Mouse (Mus musculus) kidney, postnatal 0 days (tissue): ENCODE data around the gene Slc26a6. TPM values are rescaled to one million over a fixed set of nuclear protein-coding genes. Genes with fewer than 3 reads are reported as not detected.

Experiments
- ATAC-seq: fragments of 200-750 bp; cut with Nextera tagmentation; replicated peaks from 2 replicates; pipeline ENCODE4 v1.8.0; 2017; ENCODE audit warnings: low read depth, moderate number of reproducible peaks, moderate TSS enrichment, moderate library complexity; ENCODE audit not compliant: low FRiP score
- DNase-seq: peaks from one replicate; pipeline ENCODE4 v3.0.0-alpha.2; 2016; ENCODE audit warnings: low spot score
- H3K27ac ChIP-seq: fragments of 300-500 bp; sonication (generic); 2 replicates; pipeline ENCODE4 v1.5.1; 2014; ENCODE audit warnings: mild to moderate bottlenecking
- H3K27me3 ChIP-seq: fragments of 300-500 bp; sonication (generic); 2 replicates; pipeline ENCODE4 v1.6.1; 2014; ENCODE audit warnings: low read length, mixed read lengths; ENCODE audit not compliant: insufficient read depth
- H3K36me3 ChIP-seq: fragments of 300-500 bp; sonication (generic); 2 replicates; pipeline ENCODE4 v1.6.1; 2014; ENCODE audit warnings: low read length, mixed read lengths; ENCODE audit not compliant: insufficient read depth
- H3K4me1 ChIP-seq: fragments of 300-500 bp; sonication (generic); replicated peaks from 2 replicates; pipeline ENCODE4 v1.6.1; 2014; ENCODE audit warnings: antibody characterized with exemption, low read length, mixed read lengths; ENCODE audit not compliant: insufficient read depth
- H3K4me2 ChIP-seq: fragments of 300-500 bp; sonication (generic); 2 replicates; pipeline ENCODE4 v1.6.1; 2014; ENCODE audit warnings: mild to moderate bottlenecking, low read length, moderate library complexity, mixed read lengths
- H3K4me3 ChIP-seq: fragments of 300-500 bp; sonication (generic); replicated peaks from 2 replicates; pipeline ENCODE4 v1.5.1; 2014; ENCODE audit warnings: low read depth, low read length
- H3K9ac ChIP-seq: fragments of 300-500 bp; sonication (generic); 2 replicates; pipeline ENCODE4 v1.6.1; 2014; ENCODE audit warnings: low read depth, low read length
- H3K9me3 ChIP-seq: fragments of 300-500 bp; sonication (generic); replicated peaks from 2 replicates; pipeline ENCODE4 v1.6.1; 2016; ENCODE audit warnings: low read length, inconsistent platforms, mixed read lengths
- CTCF ChIP-seq: IDR thresholded peaks from 2 replicates; pipeline ENCODE4 v1.5.1; 2016; ENCODE audit warnings: antibody characterized with exemption, low read depth, mild to moderate bottlenecking, moderate library complexity
- WGBS: fragments of 180-500 bp; shearing (Covaris S2); extraction: QIAGEN DNeasy Blood & Tissue Kit; methylation state at CpG from one replicate; pipeline ENCODE4 v1.1.7; 2014; 5-methylcytosine and 5-hydroxymethylcytosine counted together
- polyA plus RNA-seq: library from polyadenylated mRNA; unstranded; fragments of >200 nt; fragmentation: Nextera tagmentation; extraction: Ambion mirVana; gene quantifications from 2 replicates; pipeline ENCODE4 v1.2.1, GENCODE M21; 2015

Gene Slc26a6
- polyA plus RNA-seq, 1 experiment from 2014 or later, result 10.7 TPM

DNA sequence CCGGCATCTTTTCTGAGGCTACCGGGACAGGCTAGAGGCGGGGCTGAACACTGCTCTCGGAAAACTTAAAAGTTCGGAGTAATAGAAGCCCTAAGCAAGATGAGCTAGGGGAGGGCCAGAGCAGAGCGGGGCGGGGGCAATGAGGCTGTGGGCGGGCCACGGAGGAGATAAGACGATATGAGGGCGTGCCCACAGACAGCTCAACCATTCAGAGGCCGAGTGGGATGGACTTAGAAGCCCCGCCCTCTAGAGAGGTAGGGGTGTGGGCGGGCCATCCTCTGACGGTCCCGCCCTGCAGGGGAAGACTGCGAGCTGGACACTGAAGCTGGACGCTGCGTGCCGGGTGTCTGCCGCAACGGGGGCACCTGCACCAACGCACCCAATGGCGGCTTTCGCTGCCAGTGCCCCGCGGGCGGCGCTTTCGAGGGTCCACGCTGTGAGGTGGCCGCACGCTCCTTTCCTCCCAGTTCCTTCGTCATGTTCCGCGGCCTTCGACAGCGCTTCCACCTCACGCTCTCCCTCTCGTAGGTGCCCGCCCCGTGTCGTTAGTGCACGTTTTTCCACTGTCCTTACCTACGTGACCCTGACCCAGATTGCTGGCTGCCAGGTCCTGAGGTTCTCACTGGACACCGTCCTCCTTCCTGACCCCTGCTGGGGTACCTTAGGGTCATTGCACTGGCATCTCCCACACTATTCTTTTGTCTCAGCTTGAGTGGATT lies 20.5 kb upstream of the Slc26a6 start:
- Histone ChIP-seq H3K4me1 (peaks cover 5% of the 10 kb centered on the region; the same call in 1 of the 2 replicates), H3K36me3 (no peaks in the 10 kb centered on the region), H3K9me3 (no peaks in the 10 kb centered on the region), H3K27me3 (peaks cover 34% of the 10 kb centered on the region), H3K4me3 (peak overlapping the region; percentile 41), H3K4me2 (peak overlapping the region; percentile 77), H3K9ac (no peak overlapping the region), H3K27ac (no peak overlapping the region)
- DNase-seq, result peak; percentile 98
- ATAC-seq, result peak; percentile 97
- 2% methylated on average over 42 of the region's 46 CpGs for WGBS
- TF ChIP-seq CTCF, result no peak

DNA sequence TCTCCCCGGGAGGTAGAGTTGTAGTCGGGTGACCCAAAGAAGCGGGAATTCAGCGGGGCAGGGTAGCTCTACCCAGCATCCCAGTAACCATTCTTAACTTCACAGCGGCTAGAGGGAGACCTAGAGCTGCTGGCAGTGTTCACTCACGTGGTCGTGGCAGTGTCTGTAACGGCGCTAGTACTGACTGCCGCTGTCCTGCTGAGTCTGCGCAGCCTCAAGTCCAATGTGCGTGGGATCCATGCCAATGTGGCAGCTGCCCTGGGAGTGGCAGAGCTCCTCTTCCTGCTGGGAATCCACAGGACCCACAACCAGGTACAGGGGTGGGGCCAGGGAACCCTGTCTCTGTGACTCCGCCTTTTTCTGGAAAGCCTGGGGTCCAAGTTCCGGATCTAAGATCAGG lies 10.1 kb upstream of the Slc26a6 start:
- Histone ChIP-seq H3K4me2 (peak overlapping the region; percentile 16; the same call in 1 of the 2 replicates), H3K9me3 (no peaks in the 10 kb centered on the region), H3K36me3 (no peaks in the 10 kb centered on the region), H3K4me1 (no peaks in the 10 kb centered on the region), H3K9ac (no peak overlapping the region), H3K27me3 (no peaks in the 10 kb centered on the region), H3K4me3 (no peak overlapping the region), H3K27ac (no peak overlapping the region)
- peak; percentile 54 for TF ChIP-seq CTCF
- ATAC-seq, result peak; percentile 67
- whole genome bisulfite sequencing, result 15% methylated on average over 14 of the region's 14 CpGs
- DNase-seq, result peak; percentile 54

DNA sequence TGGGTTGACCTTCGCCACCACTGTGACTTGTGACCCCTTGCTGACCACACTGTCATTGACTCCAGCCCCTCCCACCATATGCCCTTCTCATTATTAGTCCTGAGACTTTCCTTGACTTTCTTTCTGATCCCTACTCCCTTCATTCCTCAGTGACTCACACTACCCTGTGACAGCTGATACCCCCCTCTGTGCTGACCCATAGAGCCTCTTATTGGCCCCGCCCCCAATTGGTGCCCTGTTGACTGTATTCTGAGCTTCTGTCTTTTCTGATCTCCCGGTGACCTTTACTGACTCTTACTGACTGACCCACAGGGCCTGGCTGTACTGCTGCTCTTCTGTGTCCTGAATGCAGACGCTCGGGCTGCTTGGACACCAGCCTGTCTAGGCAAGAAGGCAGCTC lies 7.7 kb upstream of the Slc26a6 start:
- H3K4me2 ChIP-seq, result no peak overlapping the region
- no peaks in the 10 kb centered on the region for H3K4me1 ChIP-seq
- no peaks in the 10 kb centered on the region for H3K36me3 ChIP-seq
- H3K9me3 ChIP-seq, result no peaks in the 10 kb centered on the region
- H3K27ac ChIP-seq, result no peak overlapping the region
- no peaks in the 10 kb centered on the region for H3K27me3 ChIP-seq
- no peak for DNase-seq
- no peak for ATAC-seq
- H3K4me3 ChIP-seq, result no peak overlapping the region
- 66% methylated on average over 5 of the region's 5 CpGs for WGBS
- no peak overlapping the region for H3K9ac ChIP-seq
- TF ChIP-seq CTCF, result no peak

DNA sequence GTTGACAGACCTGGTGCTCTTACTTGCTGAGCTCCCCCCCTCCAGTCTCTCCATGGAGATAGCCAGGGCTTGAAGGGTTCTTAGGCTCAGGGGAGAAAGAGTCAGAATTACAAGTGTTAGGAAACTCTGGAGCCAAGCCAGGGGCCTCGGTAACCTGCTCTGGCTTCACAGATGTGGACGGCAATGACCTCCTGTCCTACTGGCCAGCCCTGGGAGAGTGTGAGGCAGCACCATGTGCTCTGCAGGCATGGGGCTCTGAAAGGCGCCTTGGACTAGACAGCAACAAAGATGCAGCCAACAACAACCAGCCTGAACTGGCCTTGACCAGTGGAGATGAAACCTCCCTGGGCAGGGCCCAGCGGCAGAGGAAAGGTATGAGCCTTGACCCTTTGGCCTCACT lies 5.7 kb upstream of the Slc26a6 start:
- Histone ChIP-seq H3K27ac (no peak overlapping the region), H3K4me1 (no peaks in the 10 kb centered on the region), H3K9me3 (no peaks in the 10 kb centered on the region), H3K27me3 (no peaks in the 10 kb centered on the region), H3K36me3 (no peaks in the 10 kb centered on the region), H3K9ac (no peak overlapping the region), H3K4me3 (no peak overlapping the region), H3K4me2 (no peak overlapping the region)
- WGBS, result 65% methylated on average over 4 of the region's 4 CpGs
- no peak for ATAC-seq
- no peak for DNase-seq
- TF ChIP-seq CTCF, result no peak

DNA sequence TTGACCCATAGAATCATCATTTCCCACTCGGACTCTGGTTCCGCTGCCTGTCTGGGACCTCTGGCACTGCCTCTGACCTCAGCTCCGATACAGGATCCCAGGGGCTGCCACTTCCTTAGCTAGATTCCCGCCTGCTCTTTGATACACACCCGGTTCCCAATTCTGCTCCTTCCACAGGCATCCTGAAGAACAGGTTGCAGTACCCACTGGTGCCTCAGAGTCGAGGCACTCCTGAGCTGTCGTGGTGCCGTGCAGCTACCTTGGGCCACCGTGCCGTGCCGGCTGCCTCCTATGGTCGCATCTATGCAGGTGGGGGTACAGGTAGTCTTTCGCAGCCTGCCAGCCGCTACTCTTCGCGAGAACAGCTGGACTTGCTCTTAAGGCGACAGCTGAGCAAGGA lies 4.7 kb upstream of the Slc26a6 start:
- Histone ChIP-seq H3K27me3 (no peaks in the 10 kb centered on the region), H3K9me3 (no peaks in the 10 kb centered on the region), H3K9ac (no peak overlapping the region), H3K4me2 (no peak overlapping the region), H3K4me1 (0 out of 2 replicates have a peak, but pooled peaks cover 3% of the 10 kb centered on the region), H3K36me3 (no peaks in the 10 kb centered on the region), H3K27ac (no peak overlapping the region), H3K4me3 (no peak overlapping the region)
- 70% methylated on average over 17 of the region's 17 CpGs for WGBS
- DNase-seq (no peak), ATAC-seq (no peak)
- TF ChIP-seq CTCF, result no peak

DNA sequence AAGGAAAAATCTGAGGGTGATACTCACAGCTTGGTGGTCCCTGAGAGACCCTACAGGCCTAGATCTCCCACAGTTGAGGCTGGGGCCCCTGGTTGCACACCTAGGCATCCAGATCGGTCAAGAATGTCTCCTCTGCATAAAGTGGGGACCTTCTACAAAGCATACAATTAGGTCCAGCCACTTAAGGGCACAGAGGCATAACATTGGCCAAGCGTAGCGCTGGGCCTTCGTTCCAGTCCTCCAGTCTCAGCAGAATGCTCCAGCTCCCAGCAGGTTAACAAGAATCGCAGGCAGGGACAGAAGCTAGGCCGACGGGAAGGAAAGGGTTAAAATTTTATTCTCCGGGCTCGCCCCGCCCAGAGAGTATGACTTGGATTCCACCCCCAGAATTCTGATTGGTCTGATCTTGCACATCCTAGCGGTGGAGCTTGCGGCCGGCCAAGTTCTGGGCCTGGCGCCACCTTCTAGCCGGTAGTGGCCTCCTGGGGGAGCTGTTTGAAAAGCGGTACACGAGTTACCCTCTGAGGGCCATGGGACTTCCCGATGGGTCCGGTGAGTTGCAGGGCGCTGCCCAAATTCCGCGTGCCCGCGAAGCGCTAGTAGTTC lies 655 bp downstream of the Slc26a6 start:
- WGBS, result 2% methylated on average over 25 of the region's 25 CpGs

More for the DNA sequence above, 655 bp downstream of the Slc26a6 start:
- Histone ChIP-seq H3K4me3 (peak overlapping the region; percentile 67), H3K4me1 (peaks cover 5% of the 10 kb centered on the region; the same call in 1 of the 2 replicates), H3K9ac (peak overlapping the region; percentile 59), H3K27ac (peak overlapping the region; percentile 82), H3K27me3 (no peaks in the 10 kb centered on the region), H3K9me3 (no peaks in the 10 kb centered on the region), H3K4me2 (peak overlapping the region; percentile 86), H3K36me3 (no peaks in the 10 kb centered on the region)
- peak; percentile 77 for TF ChIP-seq CTCF
- DNase-seq (peak; percentile 98), ATAC-seq (peak; percentile 90)
